Mouse (Mus musculus): ENCODE measurements around the gene Tmem246. TPM values are rescaled to one million over a fixed set of nuclear protein-coding genes. Genes with fewer than 3 reads are reported as not detected.

Tmem246 gene
- polyA plus RNA-seq, 1 experiment from 2014 or later: 108 TPM

DNA sequence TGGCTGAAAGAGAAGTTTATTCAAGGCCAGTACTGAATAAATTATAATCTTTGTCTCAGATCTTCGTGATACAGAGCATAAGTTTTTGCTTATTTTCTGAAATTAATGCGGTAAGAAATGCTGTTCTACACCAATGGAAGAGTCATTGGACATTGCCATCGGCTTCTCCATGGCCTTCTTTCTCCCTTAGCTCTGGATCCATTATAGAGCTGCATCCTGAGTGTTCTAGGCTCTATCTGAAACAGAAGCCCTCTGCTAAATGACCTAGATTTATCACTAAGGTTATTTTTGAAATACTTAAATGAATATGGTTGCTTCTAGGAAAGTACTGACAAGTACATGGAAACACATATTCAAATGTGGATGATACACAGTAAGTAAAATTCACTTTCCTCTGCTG lies 62.6 kb downstream of the Tmem246 start:
- ATAC-seq (replicated peaks): no peak
- Histone ChIP-seq H3K4me3 (no peak overlapping the region), H3K36me3 (replicated peaks) (peaks cover 14% of the 10 kb centered on the region), H3K27me3 (replicated peaks) (no peaks in the 10 kb centered on the region), H3K4me2 (no peak overlapping the region), H3K9me3 (no peaks in the 10 kb centered on the region), H3K27ac (no peak overlapping the region), H3K4me1 (no peaks in the 10 kb centered on the region), H3K9ac (no peak overlapping the region)
- WGBS: 88% methylated on average over 3 of the region's 3 CpGs

Other genes starting within 250 kb of the Tmem246 start
- not detected in 2 replicates for gene Acnat2, start 189.7 kb downstream of the Tmem246 start, polyA plus RNA-seq (2015; fragmentation: Nextera tagmentation; extraction: Ambion mirVana)
- gene Acnat1, start 124.0 kb downstream of the Tmem246 start, polyA plus RNA-seq (2015; fragmentation: Nextera tagmentation; extraction: Ambion mirVana): not detected in 2 replicates
- gene Baat, start 91.3 kb downstream of the Tmem246 start, polyA plus RNA-seq (2015; fragmentation: Nextera tagmentation; extraction: Ambion mirVana): not detected in 2 replicates
- 70.6 and 77.5 TPM in 2 replicates for gene Mrpl50, start 76.8 kb downstream of the Tmem246 start, polyA plus RNA-seq (2015; fragmentation: Nextera tagmentation; extraction: Ambion mirVana)
- gene Zfp189, start 76.7 kb downstream of the Tmem246 start, polyA plus RNA-seq (2015; fragmentation: Nextera tagmentation; extraction: Ambion mirVana): 12.6 and 12.8 TPM in 2 replicates
- 0.25 and 0.77 TPM in 2 replicates for gene Aldob, start 48.3 kb downstream of the Tmem246 start, polyA plus RNA-seq (2015; fragmentation: Nextera tagmentation; extraction: Ambion mirVana)
- gene Rnf20, start 34.1 kb upstream of the Tmem246 start, polyA plus RNA-seq (2015; fragmentation: Nextera tagmentation; extraction: Ambion mirVana): 53.3 and 57.4 TPM in 2 replicates
- gene Ppp3r2, start 84.1 kb upstream of the Tmem246 start, polyA plus RNA-seq (2015; fragmentation: Nextera tagmentation; extraction: Ambion mirVana): 0.64 and 0.74 TPM in 2 replicates
- gene Grin3a, start 247.9 kb upstream of the Tmem246 start, polyA plus RNA-seq (2015; fragmentation: Nextera tagmentation; extraction: Ambion mirVana): 27.5 and 29.8 TPM in 2 replicates

All from midbrain, embryonic 15.5 days (tissue).